Mouse (Mus musculus): ENCODE data around the gene Olfm4. TPM values are rescaled to one million over a fixed set of nuclear protein-coding genes. Genes with fewer than 3 reads are reported as not detected.

Gene Olfm4
- total RNA-seq (2014; rRNA removed): 0.09 and 0.20 TPM in 2 replicates
- not detected in 2 replicates for polyA plus RNA-seq (2012; rRNA removed)

GRCm38 (mm10) chr14:79983781-79984180 is at the start of gene Olfm4:
Olfm4 (plus strand) TSS chr14:79984081.
- 53% methylated on average over 2 of the region's 2 CpGs for WGBS
- H3K4me3 ChIP-seq (ENCODE audit: insufficient read depth, low read depth, low read length): no peak within 1 kb of the TSS
- DNase-seq (ENCODE audit: extremely low read depth, low read depth, low spot score): no peak
- TF ChIP-seq POLR2A (IDR thresholded peaks at IDR 0.05; ENCODE audit: extremely low read depth, insufficient read depth, low read length) (no peak), CTCF (IDR thresholded peaks at IDR 0.05; ENCODE audit: low read depth, low read length) (no peak)
- H3K27me3 ChIP-seq (ENCODE audit: control insufficient read depth, insufficient read depth, low read length): no peaks in the 10 kb centered on the region
- H3K9ac ChIP-seq (ENCODE audit: low read depth, low read length): no peak within 1 kb of the TSS
- no peaks in the 10 kb centered on the region for H3K79me2 ChIP-seq (ENCODE audit: control insufficient read depth, insufficient read depth, low read length)
- H3K4me1 ChIP-seq (ENCODE audit: control insufficient read depth, insufficient read depth, low read length): no peaks in the 10 kb centered on the region
- no peaks in the 10 kb centered on the region for H3K36me3 ChIP-seq (ENCODE audit: control insufficient read depth, insufficient read depth, low read length)
- H3K27ac ChIP-seq (replicated peaks; ENCODE audit: insufficient read depth, low read depth, low read length): no peak within 1 kb of the TSS

DNA sequence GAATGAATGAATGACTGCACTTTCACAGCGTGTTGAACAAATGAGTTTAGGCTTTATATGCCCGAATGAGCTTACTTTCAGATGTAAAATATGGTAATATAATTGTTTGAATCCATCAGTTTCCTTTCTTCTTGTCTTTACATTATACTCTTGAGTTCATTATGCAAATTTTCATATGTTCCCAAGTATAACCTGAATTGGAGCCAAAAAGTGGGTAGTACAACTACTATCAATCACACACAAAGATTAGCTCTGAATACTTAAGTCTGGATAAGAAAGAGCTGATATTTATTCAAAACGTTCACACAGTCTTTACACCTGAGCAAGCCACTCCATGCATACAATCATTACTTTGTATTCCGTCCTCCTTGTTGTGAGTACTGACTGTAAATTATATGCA is 49.5 kb upstream of the Olfm4 start:
- no peaks in the 10 kb centered on the region for H3K27me3 ChIP-seq (ENCODE audit: control insufficient read depth, insufficient read depth, low read length)
- H3K4me3 ChIP-seq (ENCODE audit: insufficient read depth, low read depth, low read length): no peak overlapping the region
- H3K4me1 ChIP-seq (ENCODE audit: control insufficient read depth, insufficient read depth, low read length): no peaks in the 10 kb centered on the region
- no peak for DNase-seq (ENCODE audit: extremely low read depth, low read depth, low spot score)
- H3K79me2 ChIP-seq (ENCODE audit: control insufficient read depth, insufficient read depth, low read length): no peaks in the 10 kb centered on the region
- 52% methylated on average over 4 of the region's 4 CpGs for WGBS
- no peaks in the 10 kb centered on the region for H3K36me3 ChIP-seq (ENCODE audit: control insufficient read depth, insufficient read depth, low read length)
- no peak overlapping the region for H3K27ac ChIP-seq (replicated peaks; ENCODE audit: insufficient read depth, low read depth, low read length)
- no peak for TF ChIP-seq POLR2A (IDR thresholded peaks at IDR 0.05; ENCODE audit: extremely low read depth, insufficient read depth, low read length)
- TF ChIP-seq CTCF (IDR thresholded peaks at IDR 0.05; ENCODE audit: low read depth, low read length): no peak
- no peak overlapping the region for H3K9ac ChIP-seq (ENCODE audit: low read depth, low read length)

- H3K79me2 ChIP-seq (ENCODE audit: control insufficient read depth, insufficient read depth, low read length): no peaks in the 10 kb centered on the region
- WGBS: 83% methylated on average over 4 of the region's 4 CpGs
- no peak overlapping the region for H3K27ac ChIP-seq (replicated peaks; ENCODE audit: insufficient read depth, low read depth, low read length)
- H3K4me1 ChIP-seq (ENCODE audit: control insufficient read depth, insufficient read depth, low read length): no peaks in the 10 kb centered on the region
- no peak for DNase-seq (ENCODE audit: extremely low read depth, low read depth, low spot score)
- no peak overlapping the region for H3K4me3 ChIP-seq (ENCODE audit: insufficient read depth, low read depth, low read length)
- no peak overlapping the region for H3K9ac ChIP-seq (ENCODE audit: low read depth, low read length)
- H3K27me3 ChIP-seq (ENCODE audit: control insufficient read depth, insufficient read depth, low read length): no peaks in the 10 kb centered on the region
- TF ChIP-seq CTCF (IDR thresholded peaks at IDR 0.05; ENCODE audit: low read depth, low read length): no peak
- no peak for TF ChIP-seq POLR2A (IDR thresholded peaks at IDR 0.05; ENCODE audit: extremely low read depth, insufficient read depth, low read length)
- no peaks in the 10 kb centered on the region for H3K36me3 ChIP-seq (ENCODE audit: control insufficient read depth, insufficient read depth, low read length)
These were observed 46.9 kb upstream of the Olfm4 start for GRCm38 (mm10) chr14:79936879-79937468.

- Histone ChIP-seq H3K36me3 (ENCODE audit: control insufficient read depth, insufficient read depth, low read length) (no peaks in the 10 kb centered on the region), H3K27me3 (ENCODE audit: control insufficient read depth, insufficient read depth, low read length) (no peaks in the 10 kb centered on the region), H3K27ac (replicated peaks; ENCODE audit: insufficient read depth, low read depth, low read length) (no peak overlapping the region), H3K4me1 (ENCODE audit: control insufficient read depth, insufficient read depth, low read length) (no peaks in the 10 kb centered on the region), H3K79me2 (ENCODE audit: control insufficient read depth, insufficient read depth, low read length) (no peaks in the 10 kb centered on the region), H3K4me3 (ENCODE audit: insufficient read depth, low read depth, low read length) (no peak overlapping the region), H3K9ac (ENCODE audit: low read depth, low read length) (no peak overlapping the region)
- no peak for DNase-seq (ENCODE audit: extremely low read depth, low read depth, low spot score)
- 64% methylated on average over 2 of the region's 2 CpGs for WGBS
- TF ChIP-seq POLR2A (IDR thresholded peaks at IDR 0.05; ENCODE audit: extremely low read depth, insufficient read depth, low read length) (no peak), CTCF (IDR thresholded peaks at IDR 0.05; ENCODE audit: low read depth, low read length) (no peak)
These were observed 38.0 kb upstream of the Olfm4 start for GRCm38 (mm10) chr14:79945876-79946275.

DNA sequence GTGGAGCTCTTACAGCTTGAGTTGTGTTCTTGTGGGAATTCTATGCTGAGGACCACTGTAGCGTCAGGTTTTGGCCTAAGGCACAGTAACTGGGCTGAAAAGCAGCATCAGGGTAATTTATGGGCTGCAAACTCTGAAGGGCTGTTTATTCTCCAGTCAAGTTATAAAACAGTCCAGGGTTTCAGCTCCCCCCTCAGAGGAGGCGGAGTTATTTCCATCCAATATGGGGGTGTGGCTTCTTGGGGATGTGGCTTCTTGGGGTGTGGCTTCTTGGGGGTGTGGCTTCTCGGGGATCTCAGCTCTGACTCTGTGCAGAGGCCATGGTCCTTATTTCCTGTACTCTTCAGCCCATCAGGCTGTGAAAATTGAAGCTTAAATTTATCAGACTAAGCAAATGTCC is 28.2 kb upstream of the Olfm4 start:
- Histone ChIP-seq H3K27me3 (ENCODE audit: control insufficient read depth, insufficient read depth, low read length) (no peaks in the 10 kb centered on the region), H3K9ac (ENCODE audit: low read depth, low read length) (no peak overlapping the region), H3K4me3 (ENCODE audit: insufficient read depth, low read depth, low read length) (no peak overlapping the region), H3K4me1 (ENCODE audit: control insufficient read depth, insufficient read depth, low read length) (no peaks in the 10 kb centered on the region), H3K27ac (replicated peaks; ENCODE audit: insufficient read depth, low read depth, low read length) (no peak overlapping the region), H3K36me3 (ENCODE audit: control insufficient read depth, insufficient read depth, low read length) (no peaks in the 10 kb centered on the region), H3K79me2 (ENCODE audit: control insufficient read depth, insufficient read depth, low read length) (no peaks in the 10 kb centered on the region)
- WGBS: 67% methylated on average over 3 of the region's 3 CpGs
- TF ChIP-seq CTCF (IDR thresholded peaks at IDR 0.05; ENCODE audit: low read depth, low read length) (no peak), POLR2A (IDR thresholded peaks at IDR 0.05; ENCODE audit: extremely low read depth, insufficient read depth, low read length) (no peak)
- DNase-seq (ENCODE audit: extremely low read depth, low read depth, low spot score): no peak

DNA sequence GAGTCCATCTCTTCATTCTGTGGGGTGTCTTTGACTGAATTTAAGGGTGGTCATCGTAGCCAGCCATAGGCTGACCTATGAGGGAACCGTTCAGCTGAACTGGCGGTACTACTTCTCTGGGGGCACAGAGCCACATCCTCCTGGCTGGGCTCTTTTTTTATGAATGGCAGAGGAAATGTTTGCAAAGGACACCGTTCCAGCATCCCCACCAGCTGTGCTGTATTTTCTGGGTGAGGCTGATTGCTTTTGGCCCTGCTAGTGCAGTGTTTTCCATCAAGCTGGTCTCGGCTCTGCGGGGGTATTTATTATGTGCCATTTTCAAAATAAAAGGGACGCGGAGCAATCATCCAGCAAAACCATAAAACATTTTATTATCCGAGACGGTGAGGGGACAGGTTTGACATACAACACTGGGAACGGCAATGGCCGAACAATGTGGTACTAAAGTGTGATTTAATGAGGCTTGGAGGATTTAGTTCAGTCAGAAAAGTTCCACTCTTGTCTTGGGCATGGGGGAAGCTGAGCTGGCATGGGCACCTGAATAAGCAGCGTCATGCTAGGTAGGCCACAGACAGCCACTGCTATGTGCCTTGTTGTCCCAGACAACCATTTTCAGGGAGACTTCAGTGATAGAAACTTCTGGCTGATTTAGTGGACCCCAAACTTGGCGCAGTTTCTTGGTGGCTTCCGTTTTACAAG is 25.9 kb upstream of the Olfm4 start:
- Histone ChIP-seq H3K36me3 (ENCODE audit: control insufficient read depth, insufficient read depth, low read length) (no peaks in the 10 kb centered on the region), H3K27ac (replicated peaks; ENCODE audit: insufficient read depth, low read depth, low read length) (no peak overlapping the region), H3K27me3 (ENCODE audit: control insufficient read depth, insufficient read depth, low read length) (no peaks in the 10 kb centered on the region), H3K4me3 (ENCODE audit: insufficient read depth, low read depth, low read length) (no peak overlapping the region), H3K9ac (ENCODE audit: low read depth, low read length) (no peak overlapping the region), H3K4me1 (ENCODE audit: control insufficient read depth, insufficient read depth, low read length) (no peaks in the 10 kb centered on the region), H3K79me2 (ENCODE audit: control insufficient read depth, insufficient read depth, low read length) (no peaks in the 10 kb centered on the region)
- TF ChIP-seq CTCF (IDR thresholded peaks at IDR 0.05; ENCODE audit: low read depth, low read length) (no peak), POLR2A (IDR thresholded peaks at IDR 0.05; ENCODE audit: extremely low read depth, insufficient read depth, low read length) (no peak)
- WGBS: 94% methylated on average over 15 of the region's 15 CpGs
- DNase-seq (ENCODE audit: extremely low read depth, low read depth, low spot score): no peak

Data from liver, adult 2 months (tissue).